In genomic region chr17:90843876-90844275, GRCm38 (mm10) we compare ENCODE assay signal across 24 mouse cellular contexts.
DNase-seq lines count a peak whose midpoint lies in the region; ATAC-seq and TF ChIP-seq lines count a peak whose summit lies in the region.
"Had no signal": no experiment of that assay in that cellular context is flagged by ENCODE, and none has a peak within 500 bp of the region (broad histone marks: within the 10 kb centered on the region; RNA-seq: fewer than 3 reads in every experiment).

No protein-coding gene starts in this region.

- H3K4me1 ChIP-seq in forebrain, embryonic 14.5 days (ENCODE audit: control insufficient read depth, insufficient read depth, low read length), result no peaks in the 10 kb centered on the region
- H3K4me1 ChIP-seq in forebrain, embryonic 16.5 days (replicated peaks; ENCODE audit: control insufficient read depth, insufficient read depth, low read length), result no peaks in the 10 kb centered on the region
- no peaks in the 10 kb centered on the region for H3K4me1 ChIP-seq in thymus, adult 2 months (replicated peaks; ENCODE audit: control insufficient read depth, insufficient read depth, low read length)
- H3K4me1 ChIP-seq: embryonic facial prominence, embryonic 10.5 days; limb, embryonic 12.5 days had no signal

- H3K4me3 ChIP-seq in forebrain, embryonic 14.5 days (ENCODE audit: low read depth, low read length), result no peak overlapping the region
- no peak overlapping the region for H3K4me3 ChIP-seq in forebrain, embryonic 16.5 days (replicated peaks; ENCODE audit: low read length)
- H3K4me3 ChIP-seq in thymus, adult 2 months (ENCODE audit: control insufficient read depth, insufficient read depth, low read length), result no peak overlapping the region
- H3K4me3 ChIP-seq: embryonic facial prominence, embryonic 10.5 days; forebrain, embryonic 10.5 days; limb, embryonic 12.5 days; midbrain, embryonic 12.5 days had no signal

- H3K9ac ChIP-seq in forebrain, embryonic 14.5 days (ENCODE audit: low read length), result no peak overlapping the region
- H3K9ac ChIP-seq in forebrain, embryonic 16.5 days (replicated peaks; ENCODE audit: low read depth, low read length), result no peak overlapping the region
- H3K9ac ChIP-seq: hindbrain, embryonic 14.5 days; limb, embryonic 12.5 days; liver, postnatal 0 days; midbrain, embryonic 12.5 days had no signal

- H3K4me2 ChIP-seq in forebrain, embryonic 14.5 days (ENCODE audit: low read length), result no peak overlapping the region
- H3K4me2 ChIP-seq in forebrain, embryonic 16.5 days (ENCODE audit: low read length), result no peak overlapping the region
- H3K4me2 ChIP-seq: hindbrain, embryonic 14.5 days; limb, embryonic 12.5 days; liver, embryonic 11.5 days; midbrain, embryonic 12.5 days had no signal

- 13% methylated on average over 1 of the region's 1 CpGs for WGBS in forebrain, embryonic 14.5 days
- 7% methylated on average over 1 of the region's 1 CpGs for WGBS in forebrain, embryonic 16.5 days
- WGBS in thymus, adult 2 months, result 90% methylated on average over 1 of the region's 1 CpGs

- no peaks in the 10 kb centered on the region for H3K9me3 ChIP-seq in forebrain, embryonic 14.5 days (replicated peaks; ENCODE audit: control insufficient read depth, low read length)
- no peaks in the 10 kb centered on the region for H3K9me3 ChIP-seq in forebrain, embryonic 16.5 days (ENCODE audit: control insufficient read depth, low read length)
- H3K9me3 ChIP-seq: embryonic facial prominence, embryonic 10.5 days; forebrain, embryonic 10.5 days; limb, embryonic 12.5 days; midbrain, embryonic 12.5 days had no signal

- H3K27me3 ChIP-seq in forebrain, embryonic 14.5 days (replicated peaks; ENCODE audit: control insufficient read depth, insufficient read depth, low read length), result no peaks in the 10 kb centered on the region
- H3K27me3 ChIP-seq in forebrain, embryonic 16.5 days (replicated peaks; ENCODE audit: control insufficient read depth, insufficient read depth, low read length), result no peaks in the 10 kb centered on the region
- H3K27me3 ChIP-seq in thymus, adult 2 months (ENCODE audit: control insufficient read depth, insufficient read depth, low read length), result no peaks in the 10 kb centered on the region
- H3K27me3 ChIP-seq: CH12.LX; limb, embryonic 12.5 days; midbrain, embryonic 12.5 days had no signal

- H3K36me3 ChIP-seq in forebrain, embryonic 14.5 days (ENCODE audit: control insufficient read depth, insufficient read depth, low read length), result no peaks in the 10 kb centered on the region
- no peaks in the 10 kb centered on the region for H3K36me3 ChIP-seq in forebrain, embryonic 16.5 days (ENCODE audit: control insufficient read depth, insufficient read depth)
- H3K36me3 ChIP-seq in thymus, adult 2 months (ENCODE audit: control insufficient read depth, insufficient read depth, low read length), result no peaks in the 10 kb centered on the region
- H3K36me3 ChIP-seq: embryonic facial prominence, embryonic 10.5 days; forebrain, embryonic 10.5 days; limb, embryonic 12.5 days; midbrain, embryonic 12.5 days had no signal

- no peak overlapping the region for H3K27ac ChIP-seq in forebrain, embryonic 14.5 days (ENCODE audit: low read depth, low read length)
- H3K27ac ChIP-seq in forebrain, embryonic 16.5 days (ENCODE audit: low read length), result no peak overlapping the region
- no peak overlapping the region for H3K27ac ChIP-seq in thymus, adult 2 months (ENCODE audit: control insufficient read depth, insufficient read depth, low read length)
- H3K27ac ChIP-seq: embryonic facial prominence, embryonic 10.5 days; forebrain, embryonic 10.5 days; hindbrain, embryonic 14.5 days; limb, embryonic 12.5 days; midbrain, embryonic 12.5 days had no signal

- DNase-seq in forebrain, embryonic 14.5 days (ENCODE audit: low spot score), result peak; percentile 8
- peak; percentile 86 for DNase-seq in R1 (ENCODE audit: low read depth, low spot score)
- peak; percentile 57 for DNase-seq in cerebellum, adult 9-11 months
- no peak for DNase-seq in thymus, adult 2 months
- DNase-seq: B cell, adult 2 months; gastrocnemius, postnatal 36 days; heart, postnatal 4 days; kidney, adult 8-10 months; kidney, postnatal 14 days; layer of hippocampus, postnatal 36 days; liver, postnatal 0 days; lung, postnatal 10 days; right cerebral cortex, postnatal 25 days; spleen, adult 18-20 months had no signal

- TF ChIP-seq CTCF in thymus, adult 2 months (IDR thresholded peaks at IDR 0.05; ENCODE audit: borderline replicate concordance, control insufficient read depth, extremely low read depth, insufficient read depth, low read length, poor library complexity), result no peak

- no peak for TF ChIP-seq POLR2A in thymus, adult 2 months (IDR thresholded peaks at IDR 0.05; ENCODE audit: control insufficient read depth, extremely low read depth, insufficient read depth, low read length, poor library complexity)

- ATAC-seq in forebrain, embryonic 14.5 days, result no peak
- no peak for ATAC-seq in forebrain, embryonic 16.5 days
- no peak for ATAC-seq in granulocyte monocyte progenitor cell, adult 5-6 weeks (replicated peaks; ENCODE audit: poor library complexity, severe bottlenecking)
- no peak for ATAC-seq in megakaryocyte-erythroid progenitor cell, adult 5-6 weeks (replicated peaks; ENCODE audit: low FRiP score, low TSS enrichment, poor library complexity, severe bottlenecking)
- ATAC-seq: liver, postnatal 0 days had no signal
